Mouse (Mus musculus) forebrain, embryonic 14.5 days (tissue): ENCODE data around the gene Plod2. TPM values are rescaled to one million over a fixed set of nuclear protein-coding genes. Genes with fewer than 3 reads are reported as not detected.

ENCODE experiments used
- ATAC-seq: fragments of 200-750 bp; cut with Nextera tagmentation; 2 replicates; pipeline ENCODE4 v1.8.0; 2017; ENCODE audit warnings: mild to moderate bottlenecking, moderate library complexity
- DNase-seq: peaks from one replicate; pipeline ENCODE4 v3.0.0-alpha.2; 2015; ENCODE audit warnings: low spot score
- H3K27ac ChIP-seq: fragments of 300-500 bp; sonication (generic); 2 replicates; pipeline ENCODE4 v1.5.1; 2014; ENCODE audit warnings: low read depth, mild to moderate bottlenecking, control low read depth, low read length, moderate library complexity
- H3K27me3 ChIP-seq: fragments of 300-500 bp; sonication (generic); replicated peaks from 2 replicates; pipeline ENCODE4 v1.6.1; 2014; ENCODE audit warnings: low read length, control low read depth, mixed read lengths; ENCODE audit not compliant: control insufficient read depth, insufficient read depth
- H3K36me3 ChIP-seq: fragments of 300-500 bp; sonication (generic); 2 replicates; pipeline ENCODE4 v1.6.1; 2014; ENCODE audit warnings: low read length, control low read depth; ENCODE audit not compliant: control insufficient read depth, insufficient read depth
- H3K4me1 ChIP-seq: fragments of 300-500 bp; sonication (generic); 2 replicates; pipeline ENCODE4 v1.6.1; 2014; ENCODE audit warnings: antibody characterized with exemption, low read length, control low read depth; ENCODE audit not compliant: control insufficient read depth, insufficient read depth
- H3K4me2 ChIP-seq: fragments of 300-500 bp; sonication (generic); 2 replicates; pipeline ENCODE4 v1.6.1; 2014; ENCODE audit warnings: mild to moderate bottlenecking, control low read depth, low read length
- H3K4me3 ChIP-seq: fragments of 300-500 bp; sonication (generic); 2 replicates; pipeline ENCODE4 v1.5.1; 2014; ENCODE audit warnings: low read depth, low read length, control low read depth
- H3K9ac ChIP-seq: fragments of 300-500 bp; sonication (generic); 2 replicates; pipeline ENCODE4 v1.6.1; 2014; ENCODE audit warnings: mild to moderate bottlenecking, low read length, control low read depth, moderate library complexity
- H3K9me3 ChIP-seq: fragments of 300-500 bp; sonication (generic); replicated peaks from 2 replicates; pipeline ENCODE4 v1.6.1; 2016; ENCODE audit warnings: low read length, control low read depth, mixed read lengths; ENCODE audit not compliant: control insufficient read depth
- WGBS: fragments of 180-500 bp; shearing (Covaris S2); extraction: QIAGEN DNeasy Blood & Tissue Kit; methylation state at CpG from one replicate; pipeline ENCODE4 v1.1.7; 2014; 5-methylcytosine and 5-hydroxymethylcytosine counted together
- polyA plus RNA-seq: library from polyadenylated mRNA; unstranded; fragments of >200 nt; fragmentation: Nextera tagmentation; extraction: Ambion mirVana; gene quantifications from 2 replicates; pipeline ENCODE4 v1.2.1, GENCODE M21; 2014

Plod2 gene
- polyA plus RNA-seq, 1 experiment from 2014 or later: 10.4 TPM

DNA sequence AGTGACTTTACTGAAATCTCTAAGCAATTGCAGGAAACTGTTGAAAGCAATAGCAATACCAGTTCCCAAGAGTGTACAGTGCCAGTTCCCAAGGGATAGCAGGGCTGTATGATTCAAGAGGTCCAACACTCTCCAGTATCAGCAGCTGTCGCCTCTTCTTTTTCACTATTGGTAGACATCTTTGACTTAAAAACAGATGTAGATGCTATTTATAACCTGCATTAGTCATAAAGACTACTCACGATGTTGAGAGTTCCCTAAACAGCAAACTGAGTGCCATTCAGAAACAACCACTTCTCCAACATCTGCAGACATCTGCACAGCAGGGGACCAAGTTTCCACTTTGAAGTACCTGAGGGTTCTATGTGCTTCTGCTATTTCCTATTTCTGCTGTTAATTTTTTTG is 79.9 kb downstream of the Plod2 start:
- DNase-seq (no peak), ATAC-seq (no peak)
- Histone ChIP-seq H3K27ac (no peak overlapping the region), H3K27me3 (no peaks in the 10 kb centered on the region), H3K4me3 (no peak overlapping the region), H3K4me1 (no peaks in the 10 kb centered on the region), H3K36me3 (no peaks in the 10 kb centered on the region), H3K9ac (no peak overlapping the region), H3K4me2 (no peak overlapping the region), H3K9me3 (no peaks in the 10 kb centered on the region)
- WGBS: 79% methylated on average over 2 of the region's 2 CpGs

DNA sequence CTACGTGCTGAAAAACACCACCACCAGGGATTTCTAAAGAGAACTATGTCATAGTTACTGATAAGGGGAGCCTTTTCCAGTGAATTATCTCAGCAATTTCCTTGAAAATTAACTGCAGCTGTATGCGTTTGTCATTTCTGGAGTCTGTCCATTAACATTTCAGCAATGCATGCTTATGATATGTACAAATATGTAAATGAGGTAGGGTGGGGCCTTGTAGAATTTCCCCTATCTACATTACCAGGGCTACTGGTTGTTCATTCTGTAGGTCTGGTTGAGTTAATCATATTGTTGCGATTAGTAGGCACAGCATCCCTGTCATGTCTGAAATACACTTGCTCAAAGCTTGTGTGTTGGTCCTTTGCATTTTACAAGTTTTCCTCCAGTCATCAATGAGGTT is 92.8 kb downstream of the Plod2 start:
- Histone ChIP-seq H3K4me2 (no peak overlapping the region), H3K9me3 (no peaks in the 10 kb centered on the region), H3K36me3 (no peaks in the 10 kb centered on the region), H3K27me3 (no peaks in the 10 kb centered on the region), H3K4me3 (no peak overlapping the region), H3K9ac (no peak overlapping the region), H3K27ac (no peak overlapping the region), H3K4me1 (no peaks in the 10 kb centered on the region)
- WGBS: 91% methylated on average over 3 of the region's 3 CpGs
- DNase-seq (no peak), ATAC-seq (no peak)

DNA sequence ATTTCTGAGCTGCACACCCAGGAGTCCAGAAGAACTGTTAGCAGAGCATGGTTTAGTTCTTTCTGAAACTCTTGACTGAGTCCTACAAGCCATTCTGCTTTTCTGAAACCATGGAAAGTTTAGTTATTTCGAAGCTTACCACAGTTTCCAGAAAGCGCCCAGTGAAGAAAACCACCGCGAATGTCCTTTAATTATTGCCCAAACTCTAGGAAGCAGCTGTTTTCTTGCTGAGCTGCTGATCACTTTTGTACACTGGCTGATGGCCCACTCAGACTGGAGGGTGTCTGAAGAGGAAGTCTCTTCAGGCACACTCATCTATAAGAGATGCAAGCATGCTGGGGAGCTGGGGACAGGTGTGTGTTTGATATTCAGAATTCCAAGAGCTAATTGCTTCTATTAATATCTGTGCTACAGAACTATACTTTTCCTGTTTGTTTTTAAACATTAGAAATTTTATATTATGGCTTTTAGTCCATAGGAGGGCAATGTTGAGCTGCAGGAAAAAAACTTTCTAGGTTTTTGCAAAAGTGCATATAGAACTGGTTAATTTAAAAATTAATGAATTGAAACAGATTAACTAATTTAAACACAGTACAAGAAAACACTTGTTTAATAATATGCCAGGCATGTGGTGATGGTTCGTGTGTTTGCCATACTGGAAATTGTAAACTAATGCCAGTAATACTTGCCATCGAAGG is 97.3 kb downstream of the Plod2 start:
- Histone ChIP-seq H3K27me3 (no peaks in the 10 kb centered on the region), H3K4me2 (no peak overlapping the region), H3K27ac (no peak overlapping the region), H3K36me3 (no peaks in the 10 kb centered on the region), H3K4me3 (no peak overlapping the region), H3K9me3 (no peaks in the 10 kb centered on the region), H3K4me1 (no peaks in the 10 kb centered on the region), H3K9ac (no peak overlapping the region)
- 89% methylated on average over 6 of the region's 6 CpGs for WGBS
- ATAC-seq: no peak
- DNase-seq: peak; percentile 7

DNA sequence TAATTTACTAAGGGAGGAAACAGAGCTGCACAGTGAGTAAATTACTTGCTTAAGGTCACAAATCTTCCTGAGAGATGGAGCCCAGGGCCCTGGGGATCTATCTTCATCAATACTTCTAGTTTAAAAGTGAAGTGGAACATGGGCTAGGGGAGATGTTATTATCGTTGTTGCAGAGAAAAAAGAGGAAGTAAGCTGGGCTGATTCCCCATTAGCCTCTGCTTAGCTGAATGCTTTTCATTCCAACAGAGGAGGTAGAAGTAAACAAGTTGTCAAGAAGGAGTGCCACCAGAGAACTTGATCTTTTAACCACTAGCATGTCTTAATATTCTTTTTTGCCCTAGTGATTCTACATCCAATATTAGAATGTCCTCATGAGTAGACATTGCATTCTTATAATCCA is 99.7 kb downstream of the Plod2 start:
- Histone ChIP-seq H3K4me1 (no peaks in the 10 kb centered on the region), H3K27ac (no peak overlapping the region), H3K4me3 (no peak overlapping the region), H3K4me2 (no peak overlapping the region), H3K27me3 (no peaks in the 10 kb centered on the region), H3K9me3 (no peaks in the 10 kb centered on the region), H3K36me3 (no peaks in the 10 kb centered on the region), H3K9ac (no peak overlapping the region)
- ATAC-seq (no peak), DNase-seq (no peak)
- 90% methylated on average over 1 of the region's 1 CpGs for WGBS

Other genes with a start within 250 kb of the Plod2 start
- not detected in 2 replicates for gene 1700057G04Rik, start 232.8 kb upstream of the Plod2 start, polyA plus RNA-seq
- gene Plscr4, start 84.8 kb upstream of the Plod2 start, polyA plus RNA-seq: 1.1 and 1.7 TPM in 2 replicates